Mouse (Mus musculus) myocyte (in vitro differentiated cells): Measurements from ENCODE around the gene Atg10. TPM values are rescaled to one million over a fixed set of nuclear protein-coding genes. Genes with fewer than 3 reads are reported as not detected.

Experiments used
- H3K27me3 ChIP-seq: one replicate; pipeline ENCODE4 v1.6.1; 2011; ENCODE audit not compliant: control insufficient read depth, insufficient read depth, insufficient read length
- H3K36me3 ChIP-seq: one replicate; pipeline ENCODE4 v1.6.1; 2011; ENCODE audit not compliant: control insufficient read depth, insufficient read depth
- H3K4me2 ChIP-seq: one replicate; pipeline ENCODE4 v1.6.1; 2011; ENCODE audit warnings: low read depth, control low read depth
- H3K4me3 ChIP-seq: one replicate; pipeline ENCODE4 v1.5.1; 2011; ENCODE audit warnings: mild to moderate bottlenecking, control low read depth, moderate library complexity
- H3K79me2 ChIP-seq: one replicate; pipeline ENCODE4 v1.6.1; 2011; ENCODE audit not compliant: control insufficient read depth, insufficient read depth
- H3ac ChIP-seq: one replicate; pipeline ENCODE4 v1.6.1; 2011; ENCODE audit not compliant: control insufficient read depth, insufficient read length
- CEBPB ChIP-seq: IDR thresholded peaks from 2 replicates; pipeline ENCODE4 v1.6.1; 2011; ENCODE audit warnings: mild to moderate bottlenecking, moderate library complexity; ENCODE audit not compliant: poor library complexity, insufficient read depth, severe bottlenecking
- E2F4 ChIP-seq: IDR thresholded peaks from one replicate; pipeline ENCODE4 v1.6.1; 2011; ENCODE audit warnings: mild to moderate bottlenecking, control low read depth, moderate library complexity; ENCODE audit not compliant: insufficient read depth
- MAX ChIP-seq: IDR thresholded peaks from one replicate; pipeline ENCODE4 v1.6.1; 2011; ENCODE audit warnings: low read depth, mild to moderate bottlenecking, control low read depth
- MYOD1 ChIP-seq, 3 experiments: IDR thresholded peaks; one replicate each; pipeline ENCODE4 v1.6.1; 2011; ENCODE audit warnings: control low read depth in 2 of 3, low read depth in 2 of 3, mild to moderate bottlenecking in 2 of 3, moderate library complexity in 1 of 3; ENCODE audit not compliant: insufficient read length in 2 of 3, control insufficient read depth in 1 of 3
- MYOG ChIP-seq, 3 experiments: IDR thresholded peaks; one replicate each; pipeline ENCODE4 v1.6.1; 2011; ENCODE audit warnings: control low read depth in 2 of 3, low read depth in 2 of 3, mild to moderate bottlenecking in 2 of 3; ENCODE audit not compliant: insufficient read length in 2 of 3, control insufficient read depth in 1 of 3, insufficient read depth in 1 of 3
- POLR2A ChIP-seq: IDR thresholded peaks from one replicate; pipeline ENCODE4 v1.6.1; 2011; ENCODE audit warnings: low read depth, mild to moderate bottlenecking, control low read depth, moderate library complexity; ENCODE audit not compliant: insufficient read length
- POLR2AphosphoS2 ChIP-seq: IDR thresholded peaks from one replicate; pipeline ENCODE4 v1.6.1; 2011; ENCODE audit warnings: low read depth, control low read depth; ENCODE audit not compliant: insufficient read length
- REST ChIP-seq: IDR thresholded peaks from one replicate; pipeline ENCODE4 v1.6.1; 2011; ENCODE audit warnings: mild to moderate bottlenecking, control low read depth, moderate library complexity; ENCODE audit not compliant: insufficient read depth, insufficient read length
- SRF ChIP-seq: IDR thresholded peaks from one replicate; pipeline ENCODE4 v1.6.1; 2011; ENCODE audit warnings: low read depth; ENCODE audit not compliant: control insufficient read depth, insufficient read length
- TCF12 ChIP-seq: IDR thresholded peaks from one replicate; pipeline ENCODE4 v1.6.1; 2011; ENCODE audit warnings: mild to moderate bottlenecking, control low read depth; ENCODE audit not compliant: poor library complexity, insufficient read depth, severe bottlenecking
- TCF3 ChIP-seq: IDR thresholded peaks from one replicate; pipeline ENCODE4 v1.6.1; 2011; ENCODE audit warnings: low read depth, control low read depth; ENCODE audit not compliant: insufficient read length
- USF1 ChIP-seq: IDR thresholded peaks from one replicate; pipeline ENCODE4 v1.6.1; 2011; ENCODE audit warnings: low read depth, mild to moderate bottlenecking, control low read depth, moderate library complexity
- polyA plus RNA-seq: library from polyadenylated mRNA; unstranded; fragments of >200 nt; fragmentation: generic; extraction: Trizol; gene quantifications from one replicate; pipeline ENCODE4 v1.2.1, GENCODE M21; 2012; ENCODE audit warnings: missing spikeins

The Atg10 gene
- polyA plus RNA-seq, 1 experiment = 5.9 TPM

GRCm38 (mm10) chr13:90980878-90981674 is 242.7 kb downstream of the Atg10 start:
- H3K4me2 ChIP-seq = peak overlapping the region; percentile 73
- H3K79me2 ChIP-seq = no peaks in the 10 kb centered on the region
- no peak overlapping the region for H3K4me3 ChIP-seq
- no peaks in the 10 kb centered on the region for H3K27me3 ChIP-seq
- H3ac ChIP-seq = no peak overlapping the region
- TF ChIP-seq MAX = no peak
- TF ChIP-seq CEBPB = no peak; the same call in 1 of the 2 replicates
- TF ChIP-seq E2F4 = no peak
- no peak for TF ChIP-seq TCF3
- H3K36me3 ChIP-seq = no peaks in the 10 kb centered on the region

- H3K27me3 ChIP-seq = no peaks in the 10 kb centered on the region
- TF ChIP-seq MYOD1 (IDR thresholded peaks at IDR 0.05; ENCODE audit: control insufficient read depth in 1 of 3, insufficient read length in 2 of 3, low read depth in 2 of 3) = no peak
- peak; percentile 66; the same call in 1 of the 2 replicates for TF ChIP-seq CEBPB
- TF ChIP-seq E2F4 = no peak
- TF ChIP-seq TCF12 = no peak
- peak; percentile 49 for TF ChIP-seq USF1
- peak overlapping the region; percentile 39 for H3K4me2 ChIP-seq
- no peaks in the 10 kb centered on the region for H3K79me2 ChIP-seq
- H3K4me3 ChIP-seq = no peak overlapping the region
- H3K36me3 ChIP-seq = no peaks in the 10 kb centered on the region
- H3ac ChIP-seq = no peak overlapping the region
These were observed 246.7 kb downstream of the Atg10 start for GRCm38 (mm10) chr13:90977057-90977456.

GRCm38 (mm10) chr13:90973409-90973808 is 250.4 kb downstream of the Atg10 start:
- no peaks in the 10 kb centered on the region for H3K79me2 ChIP-seq
- no peak overlapping the region for H3K4me2 ChIP-seq
- H3K4me3 ChIP-seq = no peak overlapping the region
- no peak for TF ChIP-seq USF1
- no peak for TF ChIP-seq TCF12
- no peak for TF ChIP-seq MYOG (IDR thresholded peaks at IDR 0.05; ENCODE audit: control insufficient read depth in 1 of 3, insufficient read depth in 1 of 3, insufficient read length in 2 of 3, low read depth in 2 of 3)
- no peak for TF ChIP-seq E2F4
- no peak for TF ChIP-seq CEBPB
- no peaks in the 10 kb centered on the region for H3K36me3 ChIP-seq
- no peaks in the 10 kb centered on the region for H3K27me3 ChIP-seq
- H3ac ChIP-seq = no peak overlapping the region

- no peaks in the 10 kb centered on the region for H3K27me3 ChIP-seq
- TF ChIP-seq MYOD1 (IDR thresholded peaks at IDR 0.05; ENCODE audit: control insufficient read depth in 1 of 3, insufficient read length in 2 of 3, low read depth in 2 of 3) = no peak
- no peak for TF ChIP-seq CEBPB
- TF ChIP-seq MAX = no peak
- no peak for TF ChIP-seq POLR2AphosphoS2
- no peaks in the 10 kb centered on the region for H3K36me3 ChIP-seq
- no peak overlapping the region for H3K4me3 ChIP-seq
- H3K4me2 ChIP-seq = no peak overlapping the region
- H3ac ChIP-seq = no peak overlapping the region
- no peaks in the 10 kb centered on the region for H3K79me2 ChIP-seq
These were observed 253.3 kb downstream of the Atg10 start for GRCm38 (mm10) chr13:90970259-90971017.

- Histone ChIP-seq H3K36me3 (no peaks in the 10 kb centered on the region), H3K4me3 (no peak overlapping the region), H3ac (no peak overlapping the region), H3K79me2 (no peaks in the 10 kb centered on the region), H3K27me3 (no peaks in the 10 kb centered on the region), H3K4me2 (no peak overlapping the region)
- no peak for TF ChIP-seq MYOG (IDR thresholded peaks at IDR 0.05; ENCODE audit: control insufficient read depth in 1 of 3, insufficient read depth in 1 of 3, insufficient read length in 2 of 3, low read depth in 2 of 3)
- no peak for TF ChIP-seq USF1
- no peak for TF ChIP-seq REST
- no peak for TF ChIP-seq TCF12
- TF ChIP-seq POLR2A = no peak
- no peak for TF ChIP-seq SRF
- no peak for TF ChIP-seq TCF3
- no peak for TF ChIP-seq MAX
- TF ChIP-seq CEBPB = no peak
- TF ChIP-seq MYOD1 (IDR thresholded peaks at IDR 0.05; ENCODE audit: control insufficient read depth in 1 of 3, insufficient read length in 2 of 3, low read depth in 2 of 3) = no peak
These were observed 254.8 kb downstream of the Atg10 start for GRCm38 (mm10) chr13:90968940-90969339.
